Mouse (Mus musculus) heart, embryonic 15.5 days (tissue): ENCODE results near the gene Reep6. TPM values are rescaled to one million over a fixed set of nuclear protein-coding genes. Genes with fewer than 3 reads are reported as not detected.
A peak's percentile ranks its signal among the peaks of the same experiment; 100 is the strongest.

Experiments used
- ATAC-seq: fragments of 200-750 bp; cut with Nextera tagmentation; replicated peaks from 2 replicates; pipeline ENCODE4 v1.8.0; 2017; ENCODE audit warnings: low read depth, moderate TSS enrichment; ENCODE audit not compliant: insufficient number of reproducible peaks, insufficient read depth, low FRiP score
- H3K27ac ChIP-seq: fragments of 300-500 bp; sonication (generic); 2 replicates; pipeline ENCODE4 v1.5.1; 2015; ENCODE audit warnings: mild to moderate bottlenecking, inconsistent platforms
- H3K27me3 ChIP-seq: fragments of 300-500 bp; sonication (generic); 2 replicates; pipeline ENCODE4 v1.6.1; 2015; ENCODE audit warnings: inconsistent platforms
- H3K36me3 ChIP-seq: fragments of 300-500 bp; sonication (generic); 2 replicates; pipeline ENCODE4 v1.6.1; 2015; ENCODE audit warnings: mild to moderate bottlenecking, inconsistent platforms
- H3K4me1 ChIP-seq: fragments of 300-500 bp; sonication (generic); replicated peaks from 2 replicates; pipeline ENCODE4 v1.6.1; 2015; ENCODE audit warnings: inconsistent platforms
- H3K4me2 ChIP-seq: fragments of 300-500 bp; sonication (generic); 2 replicates; pipeline ENCODE4 v1.6.1; 2015; ENCODE audit warnings: inconsistent platforms, mild to moderate bottlenecking, moderate library complexity
- H3K4me3 ChIP-seq: fragments of 300-500 bp; sonication (generic); 2 replicates; pipeline ENCODE4 v1.5.1; 2015; ENCODE audit warnings: mild to moderate bottlenecking, inconsistent platforms
- H3K9ac ChIP-seq: fragments of 300-500 bp; sonication (generic); 2 replicates; pipeline ENCODE4 v1.6.1; 2015; ENCODE audit warnings: mild to moderate bottlenecking, inconsistent platforms
- H3K9me3 ChIP-seq: fragments of 300-500 bp; sonication (generic); replicated peaks from 2 replicates; pipeline ENCODE4 v1.6.1; 2016; ENCODE audit warnings: inconsistent platforms
- WGBS: fragments of 180-500 bp; shearing (Covaris S2); methylation state at CpG from one replicate; pipeline ENCODE4 v1.1.7; 2015; ENCODE audit warnings: mixed read lengths; 5-methylcytosine and 5-hydroxymethylcytosine counted together
- polyA plus RNA-seq: library from polyadenylated mRNA; unstranded; fragments of >200 nt; fragmentation: Nextera tagmentation; extraction: Ambion mirVana; gene quantifications from 2 replicates; pipeline ENCODE4 v1.2.1, GENCODE M21; 2015

Reep6 gene
- polyA plus RNA-seq, 1 experiment from 2014 or later: 1.6 TPM

GRCm38 (mm10) chr10:80332525-80332989, 2.8 kb downstream of the Reep6 start:
- H3K4me3 ChIP-seq: no peak overlapping the region
- ATAC-seq: no peak
- no peaks in the 10 kb centered on the region for H3K9me3 ChIP-seq
- WGBS: 82% methylated on average over 5 of the region's 5 CpGs
- no peaks in the 10 kb centered on the region for H3K36me3 ChIP-seq
- peaks cover 45% of the 10 kb centered on the region for H3K27me3 ChIP-seq
- no peak overlapping the region for H3K4me2 ChIP-seq
- no peak overlapping the region for H3K27ac ChIP-seq
- H3K4me1 ChIP-seq: peaks cover 21% of the 10 kb centered on the region
- no peak overlapping the region for H3K9ac ChIP-seq

- no peaks in the 10 kb centered on the region for H3K36me3 ChIP-seq
- H3K27ac ChIP-seq: no peak overlapping the region
- H3K4me1 ChIP-seq: 0 out of 2 replicates have a peak, but pooled peaks cover 5% of the 10 kb centered on the region
- no peak overlapping the region for H3K4me3 ChIP-seq
- no peak for ATAC-seq
- H3K9me3 ChIP-seq: no peaks in the 10 kb centered on the region
- H3K27me3 ChIP-seq: peaks cover 48% of the 10 kb centered on the region
- H3K9ac ChIP-seq: no peak overlapping the region
- H3K4me2 ChIP-seq: no peak overlapping the region
- whole genome bisulfite sequencing: 81% methylated on average over 12 of the region's 12 CpGs
Observed at GRCm38 (mm10) chr10:80336263-80336662, 6.5 kb downstream of the Reep6 start.

- H3K9ac ChIP-seq: no peak overlapping the region
- peaks cover 41% of the 10 kb centered on the region for H3K4me1 ChIP-seq
- H3K4me3 ChIP-seq: no peak overlapping the region
- no peak for ATAC-seq
- no peaks in the 10 kb centered on the region for H3K9me3 ChIP-seq
- H3K4me2 ChIP-seq: no peak overlapping the region
- H3K27ac ChIP-seq: no peak overlapping the region
- 20% methylated on average over 19 of the region's 19 CpGs for WGBS
- peaks cover 59% of the 10 kb centered on the region for H3K27me3 ChIP-seq
- no peaks in the 10 kb centered on the region for H3K36me3 ChIP-seq
Observed at GRCm38 (mm10) chr10:80339941-80340750, 10.4 kb downstream of the Reep6 start.

- Histone ChIP-seq H3K27me3 (peaks cover 62% of the 10 kb centered on the region), H3K9ac (no peak overlapping the region), H3K27ac (no peak overlapping the region), H3K4me1 (peaks cover 43% of the 10 kb centered on the region), H3K36me3 (no peaks in the 10 kb centered on the region), H3K4me2 (no peak overlapping the region), H3K4me3 (no peak overlapping the region), H3K9me3 (no peaks in the 10 kb centered on the region)
- no peak for ATAC-seq
- WGBS: 32% methylated on average over 21 of the region's 21 CpGs
Observed at GRCm38 (mm10) chr10:80341026-80341425, 11.3 kb downstream of the Reep6 start.

- no peak overlapping the region for H3K27ac ChIP-seq
- no peak for ATAC-seq
- peaks cover 43% of the 10 kb centered on the region for H3K4me1 ChIP-seq
- peak overlapping the region; percentile 40 for H3K4me3 ChIP-seq
- WGBS: 9% methylated on average over 47 of the region's 47 CpGs
- H3K9me3 ChIP-seq: no peaks in the 10 kb centered on the region
- peaks cover 68% of the 10 kb centered on the region for H3K27me3 ChIP-seq
- H3K36me3 ChIP-seq: no peaks in the 10 kb centered on the region
- peak overlapping the region; percentile 58 for H3K4me2 ChIP-seq
- peak overlapping the region; percentile 2; the same call in 1 of the 2 replicates for H3K9ac ChIP-seq
Observed at GRCm38 (mm10) chr10:80341491-80342304, 11.9 kb downstream of the Reep6 start.

GRCm38 (mm10) chr10:80342305-80342748, 12.6 kb downstream of the Reep6 start:
- no peak for ATAC-seq
- Histone ChIP-seq H3K27me3 (peaks cover 74% of the 10 kb centered on the region), H3K27ac (no peak overlapping the region), H3K4me3 (peak overlapping the region; percentile 40), H3K9me3 (no peaks in the 10 kb centered on the region), H3K4me1 (peaks cover 44% of the 10 kb centered on the region), H3K4me2 (peak overlapping the region; percentile 58), H3K36me3 (no peaks in the 10 kb centered on the region), H3K9ac (peak overlapping the region; percentile 39)
- WGBS: 2% methylated on average over 26 of the region's 26 CpGs

GRCm38 (mm10) chr10:80342749-80343424, 13.1 kb downstream of the Reep6 start:
- Histone ChIP-seq H3K9me3 (no peaks in the 10 kb centered on the region), H3K27ac (0 out of 2 replicates have a peak overlapping the region, but pooled peaks have one; percentile 12), H3K4me3 (peak overlapping the region; percentile 40), H3K4me2 (peak overlapping the region; percentile 58), H3K27me3 (peaks cover 80% of the 10 kb centered on the region), H3K9ac (peak overlapping the region; percentile 39; the same call in 1 of the 2 replicates), H3K36me3 (no peaks in the 10 kb centered on the region), H3K4me1 (peaks cover 50% of the 10 kb centered on the region)
- WGBS: 1% methylated on average over 27 of the region's 33 CpGs
- ATAC-seq: peak; percentile 45

- Histone ChIP-seq H3K9me3 (no peaks in the 10 kb centered on the region), H3K36me3 (no peaks in the 10 kb centered on the region), H3K27me3 (peaks cover 84% of the 10 kb centered on the region), H3K4me1 (peaks cover 55% of the 10 kb centered on the region), H3K9ac (no peak overlapping the region), H3K4me3 (peak overlapping the region; percentile 40), H3K4me2 (peak overlapping the region; percentile 58), H3K27ac (no peak overlapping the region)
- 39% methylated on average over 13 of the region's 13 CpGs for WGBS
- 0 out of 2 replicates have a peak, but pooled peaks have one; percentile 1 for ATAC-seq
Observed at GRCm38 (mm10) chr10:80343425-80343895, 13.7 kb downstream of the Reep6 start.

GRCm38 (mm10) chr10:80344131-80344661, 14.4 kb downstream of the Reep6 start:
- Histone ChIP-seq H3K27me3 (peaks cover 92% of the 10 kb centered on the region), H3K4me2 (no peak overlapping the region), H3K36me3 (no peaks in the 10 kb centered on the region), H3K9me3 (no peaks in the 10 kb centered on the region), H3K27ac (peak overlapping the region; percentile 26; the same call in 1 of the 2 replicates), H3K4me3 (no peak overlapping the region), H3K9ac (no peak overlapping the region), H3K4me1 (peaks cover 63% of the 10 kb centered on the region)
- no peak for ATAC-seq
- WGBS: 25% methylated on average over 9 of the region's 9 CpGs

- ATAC-seq: no peak
- 9% methylated on average over 16 of the region's 16 CpGs for WGBS
- H3K4me1 ChIP-seq: peaks cover 64% of the 10 kb centered on the region
- peaks cover 98% of the 10 kb centered on the region for H3K27me3 ChIP-seq
- H3K27ac ChIP-seq: no peak overlapping the region
- H3K4me3 ChIP-seq: no peak overlapping the region
- no peaks in the 10 kb centered on the region for H3K36me3 ChIP-seq
- no peak overlapping the region for H3K9ac ChIP-seq
- peak overlapping the region; percentile 9; the same call in 1 of the 2 replicates for H3K4me2 ChIP-seq
- no peaks in the 10 kb centered on the region for H3K9me3 ChIP-seq
Observed at GRCm38 (mm10) chr10:80345122-80345521, 15.4 kb downstream of the Reep6 start.
